Comparison of ENCODE assay signal across 21 mouse cellular contexts in genomic region chr4:136057916-136058315, GRCm38 (mm10).
"Had no signal": no experiment of that assay in that cellular context is flagged by ENCODE, and none has a peak within 500 bp of the region (broad histone marks: within the 10 kb centered on the region; RNA-seq: fewer than 3 reads in every experiment).

No protein-coding gene starts in this region.

- H3K27ac ChIP-seq: lung, embryonic 15.5 days; macrophage; midbrain, embryonic 10.5 days; midbrain, embryonic 12.5 days; neural tube, embryonic 12.5 days had no signal

- H3K4me2 ChIP-seq: lung, embryonic 15.5 days; midbrain, embryonic 12.5 days; neural tube, embryonic 12.5 days had no signal

- H3K27me3 ChIP-seq: lung, embryonic 15.5 days; midbrain, embryonic 12.5 days; neural tube, embryonic 12.5 days had no signal

- H3K9me3 ChIP-seq: lung, embryonic 15.5 days; megakaryocyte, embryonic 14.5 days; midbrain, embryonic 10.5 days; midbrain, embryonic 12.5 days; neural tube, embryonic 12.5 days had no signal

- H3K36me3 ChIP-seq: lung, embryonic 15.5 days; midbrain, embryonic 10.5 days; midbrain, embryonic 12.5 days; neural tube, embryonic 12.5 days had no signal

- H3K4me3 ChIP-seq: lung, embryonic 15.5 days; megakaryocyte, embryonic 14.5 days; midbrain, embryonic 10.5 days; midbrain, embryonic 12.5 days; neural tube, embryonic 12.5 days had no signal

- H3K9ac ChIP-seq: liver, postnatal 0 days; lung, embryonic 15.5 days; midbrain, embryonic 12.5 days; neural tube, embryonic 12.5 days had no signal

- DNase-seq: liver, postnatal 0 days; lung, adult 2 months; lung, postnatal 14 days; lung, postnatal 36 days; midbrain, embryonic 14.5 days; retina, postnatal 1 day; right cerebral cortex, adult 18-20 months; right cerebral cortex, postnatal 25 days; right cerebral cortex, postnatal 4 days; spleen, adult 18-20 months; thymus, adult 18-20 months; thymus, postnatal 14 days; thymus, postnatal 36 days had no signal

- H3K4me1 ChIP-seq: lung, embryonic 15.5 days; midbrain, embryonic 10.5 days; midbrain, embryonic 12.5 days; neural tube, embryonic 12.5 days had no signal

- ATAC-seq: liver, postnatal 0 days; lung, postnatal 0 days; midbrain, embryonic 16.5 days had no signal
